In the genomic region with DNA sequence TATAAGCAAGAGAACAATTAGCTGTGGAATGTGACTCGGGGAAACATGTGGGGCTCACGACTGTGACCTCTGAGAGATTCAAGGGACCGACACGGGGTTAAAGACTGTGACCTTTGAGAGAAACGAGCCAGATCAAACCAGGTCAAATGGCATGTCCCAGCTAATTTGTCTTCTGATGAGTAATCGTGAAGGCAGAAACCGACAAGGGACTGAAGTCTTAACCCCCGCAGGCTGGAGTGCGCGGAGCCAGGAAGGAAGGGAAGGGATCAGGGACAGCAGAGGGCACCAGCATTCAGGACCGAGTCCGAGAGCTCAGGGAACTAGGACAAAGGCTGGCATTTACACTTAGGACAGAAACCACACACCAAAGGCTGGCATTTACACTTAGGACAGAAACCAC, we compare ENCODE assay signal across 9 mouse cellular contexts. TPM values are rescaled to one million over a fixed set of nuclear protein-coding genes. Genes with fewer than 3 reads are reported as not detected.
DNase-seq lines count a peak whose midpoint lies in the region; ATAC-seq and TF ChIP-seq lines count a peak whose summit lies in the region.
"Had no signal": no experiment of that assay in that cellular context is flagged by ENCODE, and none has a peak within 500 bp of the region (broad histone marks: within the 10 kb centered on the region; RNA-seq: fewer than 3 reads in every experiment).

No protein-coding gene starts in this region.

- intact Hi-C loops in left cerebral cortex, adult 2 months (cut with DNase I): loop anchor here (5.0 kb wide), 3 partner anchors 48 to 828 kb away; partner anchors contain the start of genes Eipr1 and Trappc12

- TF ChIP-seq EP300 in stomach, postnatal 0 days (optimal IDR thresholded peaks at IDR 0.05): no peak

- H3K9me3 ChIP-seq in limb, embryonic 12.5 days: no peaks in the 10 kb centered on the region
- H3K9me3 ChIP-seq in stomach, postnatal 0 days (ENCODE audit: control insufficient read depth, low read length): no peaks in the 10 kb centered on the region
- no peaks in the 10 kb centered on the region for H3K9me3 ChIP-seq in heart, embryonic 11.5 days (replicated peaks; ENCODE audit: control insufficient read depth, low read length)
- H3K9me3 ChIP-seq: embryonic facial prominence, embryonic 12.5 days; heart, embryonic 13.5 days had no signal

- ATAC-seq in limb, embryonic 12.5 days (ENCODE audit: insufficient number of reproducible peaks, insufficient read depth, low FRiP score, low TSS enrichment, low read depth): no peak
- ATAC-seq in stomach, postnatal 0 days (ENCODE audit: low FRiP score, low TSS enrichment): no peak
- no peak for ATAC-seq in heart, embryonic 11.5 days (replicated peaks; ENCODE audit: insufficient number of reproducible peaks, low FRiP score, low TSS enrichment)

- H3K9ac ChIP-seq in limb, embryonic 12.5 days (replicated peaks): 0 out of 2 replicates have a peak overlapping the region, but pooled peaks have one; percentile 23
- no peak overlapping the region for H3K9ac ChIP-seq in stomach, postnatal 0 days (ENCODE audit: low read length)
- H3K9ac ChIP-seq in heart, embryonic 11.5 days (ENCODE audit: low read depth, low read length): no peak overlapping the region
- H3K9ac ChIP-seq: embryonic facial prominence, embryonic 12.5 days; heart, embryonic 13.5 days had no signal

- WGBS in limb, embryonic 12.5 days: 5% methylated on average over 12 of the region's 12 CpGs
- 20% methylated on average over 12 of the region's 12 CpGs for WGBS in stomach, postnatal 0 days
- 46% methylated on average over 12 of the region's 12 CpGs for WGBS in heart, embryonic 11.5 days (ENCODE audit: insufficient replicate concordance)

- DNase-seq in left cerebral cortex, adult 2 months (ENCODE audit: extremely low spot score in 1 of 2, low spot score in 2 of 2): no peak
- DNase-seq in left cerebral cortex, adult 18-20 months (ENCODE audit: low spot score in 2 of 2): no peak
- DNase-seq in embryo, embryonic 10 days (ENCODE audit: low spot score): peak; percentile 86
- DNase-seq in stomach, postnatal 0 days (ENCODE audit: low spot score): no peak
- no peak for DNase-seq in heart, adult 11 months

- H3K27me3 ChIP-seq in limb, embryonic 12.5 days: no peaks in the 10 kb centered on the region
- no peaks in the 10 kb centered on the region for H3K27me3 ChIP-seq in stomach, postnatal 0 days (ENCODE audit: control insufficient read depth, insufficient read depth, low read length)
- H3K27me3 ChIP-seq in heart, embryonic 11.5 days (ENCODE audit: control insufficient read depth, insufficient read depth, low read length): 0 out of 2 replicates have a peak, but pooled peaks cover 2% of the 10 kb centered on the region
- H3K27me3 ChIP-seq: embryonic facial prominence, embryonic 12.5 days; heart, embryonic 13.5 days had no signal

- peaks cover 15% of the 10 kb centered on the region for H3K4me1 ChIP-seq in limb, embryonic 12.5 days (replicated peaks)
- no peaks in the 10 kb centered on the region for H3K4me1 ChIP-seq in stomach, postnatal 0 days (replicated peaks; ENCODE audit: control insufficient read depth, insufficient read depth)
- peaks cover 12% of the 10 kb centered on the region for H3K4me1 ChIP-seq in heart, embryonic 11.5 days (ENCODE audit: control insufficient read depth, insufficient read depth, low read length)

- TF ChIP-seq CTCF in left cerebral cortex, adult 2 months (IDR thresholded peaks at IDR 0.05): no peak; the same call in 1 of the 2 replicates
- peak; percentile 15; the same call in 1 of the 2 replicates for TF ChIP-seq CTCF in stomach, postnatal 0 days (IDR thresholded peaks at IDR 0.05; ENCODE audit: low read depth)

- peak overlapping the region; percentile 70 for H3K27ac ChIP-seq in left cerebral cortex, adult 2 months
- H3K27ac ChIP-seq in limb, embryonic 12.5 days: no peak overlapping the region
- H3K27ac ChIP-seq in stomach, postnatal 0 days (replicated peaks): no peak overlapping the region
- no peak overlapping the region for H3K27ac ChIP-seq in heart, embryonic 11.5 days (ENCODE audit: low read depth, low read length)
- H3K27ac ChIP-seq: embryonic facial prominence, embryonic 12.5 days; heart, embryonic 13.5 days had no signal

- H3K4me2 ChIP-seq in limb, embryonic 12.5 days: no peak overlapping the region
- no peak overlapping the region for H3K4me2 ChIP-seq in stomach, postnatal 0 days (replicated peaks; ENCODE audit: low read depth)
- no peak overlapping the region for H3K4me2 ChIP-seq in heart, embryonic 11.5 days
- H3K4me2 ChIP-seq: embryonic facial prominence, embryonic 12.5 days; heart, embryonic 13.5 days had no signal

- no peak overlapping the region for H3K4me3 ChIP-seq in left cerebral cortex, adult 2 months
- H3K4me3 ChIP-seq in limb, embryonic 12.5 days (replicated peaks): no peak overlapping the region
- H3K4me3 ChIP-seq in stomach, postnatal 0 days (ENCODE audit: low read depth, low read length): no peak overlapping the region
- no peak overlapping the region for H3K4me3 ChIP-seq in heart, embryonic 11.5 days (ENCODE audit: low read depth, low read length)
- H3K4me3 ChIP-seq: embryonic facial prominence, embryonic 12.5 days; heart, embryonic 13.5 days had no signal

- peaks cover 27% of the 10 kb centered on the region for H3K36me3 ChIP-seq in limb, embryonic 12.5 days
- no peaks in the 10 kb centered on the region for H3K36me3 ChIP-seq in stomach, postnatal 0 days (ENCODE audit: control insufficient read depth, insufficient read depth, low read length)
- H3K36me3 ChIP-seq in heart, embryonic 11.5 days (ENCODE audit: control insufficient read depth, insufficient read depth, low read length): no peaks in the 10 kb centered on the region

RNA-seq across cellular contexts. Expression of gene Adi1, which starts 29.4 kb away (rescaled TPM):
- 10 to 100 TPM; 32.2 to 33.0 TPM for total RNA-seq in left cerebral cortex, adult 2 months (2021)
- 10 to 100 TPM; 36.5 to 37.2 TPM for total RNA-seq in left cerebral cortex, adult 18-20 months (2021)
- polyA plus RNA-seq in limb, embryonic 12.5 days (2016; fragmentation: Nextera tagmentation; extraction: Ambion mirVana): 66.1 and 68.9 TPM in 2 replicates
- polyA plus RNA-seq in stomach, postnatal 0 days (2015; fragmentation: Nextera tagmentation; extraction: Ambion mirVana): 50.9 and 55.2 TPM in 2 replicates
- 44.7 and 46.2 TPM in 2 replicates for polyA plus RNA-seq in heart, embryonic 11.5 days (2014; fragmentation: Nextera tagmentation; extraction: Ambion mirVana)

RNA-seq across cellular contexts. Expression of gene Trappc12, which starts 45.9 kb away (rescaled TPM):
- 10 to 100 TPM; 61.4 to 63.0 TPM for total RNA-seq in left cerebral cortex, adult 2 months (2021)
- total RNA-seq in left cerebral cortex, adult 18-20 months (2021): 10 to 100 TPM; 63.4 to 64.4 TPM
- 42.1 and 43.0 TPM in 2 replicates for polyA plus RNA-seq in limb, embryonic 12.5 days (2016; fragmentation: Nextera tagmentation; extraction: Ambion mirVana)
- polyA plus RNA-seq in stomach, postnatal 0 days (2015; fragmentation: Nextera tagmentation; extraction: Ambion mirVana): 16.6 and 16.7 TPM in 2 replicates
- 32.9 and 33.3 TPM in 2 replicates for polyA plus RNA-seq in heart, embryonic 11.5 days (2014; fragmentation: Nextera tagmentation; extraction: Ambion mirVana)

RNA-seq across cellular contexts. Expression of gene Eipr1, which starts 47.2 kb away (rescaled TPM):
- 10 to 100 TPM; 64.0 to 65.1 TPM for total RNA-seq in left cerebral cortex, adult 2 months (2021)
- total RNA-seq in left cerebral cortex, adult 18-20 months (2021): 10 to 100 TPM; 60.2 to 66.6 TPM
- 33.7 and 35.5 TPM in 2 replicates for polyA plus RNA-seq in limb, embryonic 12.5 days (2016; fragmentation: Nextera tagmentation; extraction: Ambion mirVana)
- 22.4 and 23.9 TPM in 2 replicates for polyA plus RNA-seq in stomach, postnatal 0 days (2015; fragmentation: Nextera tagmentation; extraction: Ambion mirVana)
- 26.0 and 27.5 TPM in 2 replicates for polyA plus RNA-seq in heart, embryonic 11.5 days (2014; fragmentation: Nextera tagmentation; extraction: Ambion mirVana)

RNA-seq across cellular contexts. Expression of gene Rnaseh1, which starts 55.0 kb away (rescaled TPM):
- 10 to 100 TPM; 13.4 to 13.6 TPM for total RNA-seq in left cerebral cortex, adult 2 months (2021)
- total RNA-seq in left cerebral cortex, adult 18-20 months (2021): 10 to 100 TPM; 13.1 to 16.2 TPM
- 32.7 and 33.7 TPM in 2 replicates for polyA plus RNA-seq in limb, embryonic 12.5 days (2016; fragmentation: Nextera tagmentation; extraction: Ambion mirVana)
- 17.2 and 18.1 TPM in 2 replicates for polyA plus RNA-seq in stomach, postnatal 0 days (2015; fragmentation: Nextera tagmentation; extraction: Ambion mirVana)
- polyA plus RNA-seq in heart, embryonic 11.5 days (2014; fragmentation: Nextera tagmentation; extraction: Ambion mirVana): 18.1 and 20.2 TPM in 2 replicates
